Mouse (Mus musculus): ENCODE measurements at regions not wholly inside any gene's neighbourhood (a gene's known extent, or its start where the extent isn't known, plus 50 kb on each side); places are given as distances from the start of the nearest gene placed in this dataset.
"Not testable (repeated sequence)": the region's sequence is repeated elsewhere in the genome, so short reads cannot be mapped to it uniquely, and the experiment has no call there.

- DNase-seq (ENCODE audit: low read depth, low spot score), result no peak
Measured at GRCm38 (mm10) chr8:34305542-34306485, 194.3 kb upstream of the Gm10131 start.

DNA sequence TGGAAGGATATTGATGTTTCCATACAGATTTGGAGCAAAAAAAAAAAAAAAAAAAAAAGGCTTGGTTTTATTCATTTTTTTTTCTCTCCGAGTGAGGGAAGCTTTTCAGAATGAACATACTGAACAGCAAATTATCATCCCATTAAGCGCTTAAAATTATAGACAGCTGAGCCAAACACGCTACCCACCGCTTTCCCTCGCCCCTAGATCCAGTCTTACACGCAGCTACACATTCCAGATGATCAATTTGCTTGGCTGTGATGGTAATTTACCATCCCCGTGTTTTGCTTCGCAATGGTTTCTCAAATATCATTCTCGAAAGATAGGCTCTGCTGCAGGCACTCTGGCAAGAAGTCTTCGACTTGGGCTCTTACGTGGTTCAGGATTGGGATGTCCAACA, 192.3 kb upstream of the Gm10131 start:
- DNase-seq (ENCODE audit: low read depth, low spot score), result no peak

- DNase-seq (ENCODE audit: low read depth, low spot score), result no peak
Measured at GRCm38 (mm10) chr8:34300331-34300903, 188.9 kb upstream of the Gm10131 start.

- DNase-seq (ENCODE audit: low read depth, low spot score), result no peak
Measured at GRCm38 (mm10) chr8:34294721-34295120, 183.2 kb upstream of the Gm10131 start.

- no peak for DNase-seq (ENCODE audit: low read depth, low spot score)
Measured at GRCm38 (mm10) chr8:34290670-34291069, 179.1 kb upstream of the Gm10131 start.

DNA sequence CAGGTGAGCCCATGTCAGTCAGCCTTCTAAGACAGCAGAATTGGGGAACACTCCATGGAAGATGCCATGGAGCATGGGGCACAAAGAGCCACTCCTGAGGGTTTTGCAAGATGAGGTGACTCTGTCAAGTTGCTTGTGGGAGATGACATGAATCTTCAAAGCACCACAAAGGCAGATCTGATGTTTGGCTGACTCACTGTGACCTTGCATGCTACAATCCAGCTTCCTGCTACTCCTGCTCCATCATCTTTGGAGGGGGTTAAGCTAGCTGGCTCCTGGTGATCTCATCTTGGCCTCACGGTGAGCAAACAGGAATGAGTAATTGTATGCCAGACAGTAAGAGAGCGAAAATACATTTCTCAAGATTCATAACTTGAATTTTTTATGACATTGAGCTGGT, 176.3 kb upstream of the Gm10131 start:
- DNase-seq (ENCODE audit: low read depth, low spot score), result no peak

- no peak for DNase-seq (ENCODE audit: low read depth, low spot score)
Measured at GRCm38 (mm10) chr8:34284576-34284975, 173.0 kb upstream of the Gm10131 start.

GRCm38 (mm10) chr8:34280433-34280832, 168.9 kb upstream of the Gm10131 start:
- DNase-seq (ENCODE audit: low read depth, low spot score), result no peak

- DNase-seq (ENCODE audit: low read depth, low spot score), result no peak
Measured at GRCm38 (mm10) chr8:34275977-34276660, 164.6 kb upstream of the Gm10131 start.

GRCm38 (mm10) chr8:34274796-34275195, 163.3 kb upstream of the Gm10131 start:
- not testable (repeated sequence) for DNase-seq (ENCODE audit: low read depth, low spot score)

DNA sequence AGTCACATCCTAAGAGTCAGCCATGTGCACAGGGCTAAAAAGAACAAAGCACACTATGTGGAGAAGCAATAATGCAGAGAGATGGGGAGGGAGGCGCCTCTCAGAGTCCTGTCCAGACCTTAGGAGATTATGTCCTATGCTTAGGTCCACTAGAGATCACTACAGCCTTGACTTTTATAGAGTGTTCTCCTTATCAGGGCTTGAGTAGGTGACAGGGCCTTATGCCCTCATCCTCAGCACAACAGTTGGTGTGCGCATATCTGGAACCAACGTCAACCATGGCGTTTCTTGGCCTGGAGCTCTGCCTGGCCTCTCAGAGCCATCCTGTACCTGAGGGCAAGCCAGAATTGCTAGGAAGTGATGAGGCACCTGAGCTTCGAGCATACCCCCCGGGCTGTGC, 162.6 kb upstream of the Gm10131 start:
- DNase-seq (ENCODE audit: low read depth, low spot score), result no peak

DNA sequence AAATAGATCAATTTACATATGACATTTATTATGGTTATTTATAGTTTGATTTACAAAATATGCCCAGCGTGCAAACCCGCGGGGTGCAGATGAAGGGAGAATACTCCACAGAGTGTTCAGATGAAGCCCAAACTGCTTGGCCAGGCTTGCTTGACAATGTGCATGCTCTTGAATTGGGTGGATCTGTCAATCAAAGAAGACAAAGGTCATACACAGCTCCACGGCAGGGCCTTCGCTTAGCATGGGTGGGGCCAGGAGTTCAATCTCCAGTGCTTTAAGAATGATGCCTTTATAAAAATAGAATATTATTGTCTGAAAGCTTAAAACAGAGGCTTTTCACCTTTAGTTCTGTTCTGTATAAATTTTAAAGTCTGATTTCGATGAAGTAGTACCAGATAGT, 158.3 kb upstream of the Gm10131 start:
- no peak for DNase-seq (ENCODE audit: low read depth, low spot score)

DNA sequence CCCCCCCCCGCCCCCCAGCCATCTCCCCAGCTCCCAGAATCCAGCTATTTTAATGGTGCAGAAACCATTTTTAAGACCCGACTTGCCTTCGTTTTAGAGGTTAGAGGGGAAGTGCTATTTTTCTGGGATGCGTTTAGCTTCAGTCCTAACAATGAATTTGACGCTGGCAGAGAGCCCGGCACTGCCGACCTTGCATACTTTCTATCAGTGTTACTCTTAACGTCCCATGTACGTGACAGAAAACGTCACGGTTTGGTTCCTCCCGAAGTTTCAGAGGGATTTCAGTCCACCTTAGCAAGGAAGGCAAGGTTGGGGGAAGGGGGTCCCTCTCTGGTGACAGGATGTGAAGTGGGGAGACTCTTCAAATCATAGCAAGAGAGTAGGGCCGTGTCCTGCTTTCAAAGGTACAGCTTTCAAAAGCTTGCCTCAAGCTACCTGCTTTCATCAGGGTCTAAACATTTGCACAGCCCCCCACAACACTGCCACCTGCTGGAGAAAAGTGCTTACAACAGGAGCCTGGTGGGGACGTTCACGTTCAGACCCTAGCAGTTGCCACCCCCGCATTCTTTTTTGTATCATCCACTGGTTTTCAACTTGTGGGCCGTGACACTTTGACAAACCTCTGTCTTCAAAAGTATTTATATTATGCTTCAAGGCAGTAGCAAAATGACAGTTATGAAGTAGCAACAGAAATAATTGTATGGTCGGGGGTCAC, 157.4 kb upstream of the Gm10131 start:
- DNase-seq (ENCODE audit: low read depth, low spot score), result peak; percentile 48

GRCm38 (mm10) chr8:34254978-34255377, 143.4 kb upstream of the Gm10131 start:
- DNase-seq (ENCODE audit: low read depth, low spot score), result no peak

DNA sequence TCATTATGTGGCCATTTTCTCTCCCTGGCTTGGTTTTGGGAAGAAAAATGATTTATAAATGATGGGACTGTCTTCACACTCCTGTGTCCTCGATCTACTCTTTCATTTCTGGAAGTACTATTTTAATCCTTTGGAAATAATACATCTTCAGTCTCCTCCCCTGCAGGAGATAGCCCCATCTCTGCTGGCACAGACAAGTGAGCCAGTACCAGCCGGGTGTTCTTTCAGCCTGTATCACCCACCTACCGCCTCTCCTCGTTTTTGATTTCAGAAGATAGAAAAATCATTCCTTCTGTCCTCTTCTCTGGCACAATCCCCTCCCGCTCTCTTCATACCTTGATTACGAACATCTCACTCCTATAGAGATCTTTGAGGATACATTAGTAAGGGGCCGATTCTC, 140.4 kb upstream of the Gm10131 start:
- DNase-seq (ENCODE audit: low read depth, low spot score), result no peak

DNA sequence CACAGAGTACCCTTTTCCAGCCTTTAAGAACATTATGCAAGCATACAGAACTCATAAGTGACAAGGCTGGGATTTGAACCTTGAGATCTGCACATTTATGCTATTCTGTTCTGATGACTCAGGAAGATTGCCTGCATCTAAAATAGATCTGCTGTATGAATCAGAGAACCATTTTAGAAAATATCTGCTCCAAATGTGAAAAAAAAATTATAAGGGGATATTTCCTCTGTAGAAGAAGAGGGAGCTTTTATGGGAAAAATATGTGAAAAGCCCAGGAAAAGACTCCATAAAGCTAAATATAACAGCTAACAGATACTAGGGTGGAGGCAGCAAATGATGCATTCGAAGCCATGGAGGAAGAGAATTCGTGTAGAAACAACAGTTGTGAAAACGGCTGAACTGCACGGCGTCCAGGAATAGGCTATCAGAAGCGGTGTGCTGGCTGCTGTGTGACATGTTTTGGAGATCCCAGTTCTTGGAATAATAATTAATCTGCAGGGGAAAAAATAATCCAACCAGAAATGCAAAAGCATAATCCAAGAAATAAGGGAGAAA, 127.9 kb upstream of the Gm10131 start:
- DNase-seq (ENCODE audit: low read depth, low spot score), result no peak

DNA sequence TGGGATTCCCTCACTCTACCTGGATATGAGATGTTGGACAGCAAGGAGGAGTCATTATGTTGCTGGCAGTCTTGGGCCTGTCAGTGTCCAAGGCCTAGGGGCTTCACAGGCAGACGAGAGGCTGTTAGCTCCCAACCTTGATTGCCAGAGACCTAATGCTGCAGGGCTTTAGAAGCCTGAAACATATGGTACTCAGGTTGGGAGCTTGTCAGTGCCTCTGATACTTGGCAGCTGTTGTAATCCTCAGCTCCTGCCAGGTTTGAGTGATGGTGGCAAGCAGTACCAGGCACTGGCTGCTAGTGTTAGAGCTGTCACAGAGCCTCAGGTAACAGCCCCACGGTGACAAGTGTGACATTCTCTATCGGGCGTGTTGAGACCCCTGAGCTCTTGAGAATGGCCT, 122.2 kb upstream of the Gm10131 start:
- no peak for DNase-seq (ENCODE audit: low read depth, low spot score)

- no peak for DNase-seq (ENCODE audit: low read depth, low spot score)
Measured at GRCm38 (mm10) chr8:34229477-34229876, 117.9 kb upstream of the Gm10131 start.

- DNase-seq (ENCODE audit: low read depth, low spot score), result no peak
Measured at GRCm38 (mm10) chr8:34225011-34225890, 113.7 kb upstream of the Gm10131 start.

GRCm38 (mm10) chr8:34222187-34222586, 110.7 kb upstream of the Gm10131 start:
- DNase-seq (ENCODE audit: low read depth, low spot score), result no peak

Data from ES-CJ7 (cell line).